Mouse (Mus musculus): ENCODE data around the gene Ankib1.

Gene Ankib1

DNA sequence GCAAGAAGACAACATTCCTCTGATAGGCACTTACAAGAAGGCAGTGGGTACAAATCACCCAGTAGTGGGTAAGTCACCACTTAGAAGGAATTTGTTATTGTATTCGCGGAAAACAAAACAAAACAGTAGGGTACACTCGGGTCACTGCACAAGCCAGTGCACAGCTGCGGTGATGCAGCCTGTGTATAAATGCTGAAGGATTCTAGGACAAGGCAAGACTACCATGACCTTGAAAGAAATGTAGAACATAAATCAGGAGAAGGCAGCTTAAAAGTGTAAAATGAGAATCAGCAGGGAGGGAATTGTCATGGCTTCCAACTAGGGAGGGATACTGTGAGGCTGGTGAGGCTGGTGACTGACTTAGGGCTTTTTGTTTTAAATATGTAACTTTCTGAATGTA is 100.5 kb downstream of the Ankib1 start:
- TF ChIP-seq CTCF (conservative IDR thresholded peaks at IDR 0.05; ENCODE audit: low read length) (no peak), POU5F1 (IDR thresholded peaks at IDR 0.05; ENCODE audit: borderline replicate concordance, low read length) (no peak), NANOG (IDR thresholded peaks at IDR 0.05; ENCODE audit: borderline replicate concordance, low read length) (no peak)
- no peaks in the 10 kb centered on the region for H3K4me1 ChIP-seq (replicated peaks; ENCODE audit: low read depth, low read length)
- H3K4me3 ChIP-seq (replicated peaks; ENCODE audit: low read length) = no peak overlapping the region
- no peaks in the 10 kb centered on the region for H3K27me3 ChIP-seq (ENCODE audit: insufficient read depth, low read length)
- H3K9me3 ChIP-seq (ENCODE audit: low read length) = no peaks in the 10 kb centered on the region
- H3K36me3 ChIP-seq (ENCODE audit: insufficient read depth, low read length) = peaks cover 14% of the 10 kb centered on the region

DNA sequence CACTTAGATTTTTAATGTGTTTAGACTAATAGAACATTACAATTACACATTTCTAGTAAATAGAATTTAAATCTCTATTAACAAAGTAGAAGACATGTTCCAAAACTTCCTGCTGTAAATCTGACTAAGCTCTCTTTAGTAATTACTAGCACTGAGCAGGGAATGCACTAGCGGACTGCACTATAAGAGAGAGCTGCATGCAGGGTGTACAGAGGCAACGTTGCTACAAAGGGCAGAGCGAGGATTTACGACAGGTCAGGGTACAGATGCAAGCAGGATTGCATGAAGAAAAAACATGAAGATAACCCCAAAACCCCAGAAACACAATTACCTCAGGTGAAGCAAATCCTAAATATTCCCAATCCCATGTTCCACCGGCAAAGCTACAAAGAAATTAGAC is 102.7 kb downstream of the Ankib1 start:
- Histone ChIP-seq H3K9me3 (ENCODE audit: low read length) (no peaks in the 10 kb centered on the region), H3K27me3 (ENCODE audit: insufficient read depth, low read length) (no peaks in the 10 kb centered on the region), H3K4me3 (replicated peaks; ENCODE audit: low read length) (no peak overlapping the region), H3K36me3 (ENCODE audit: insufficient read depth, low read length) (peaks cover 14% of the 10 kb centered on the region), H3K4me1 (replicated peaks; ENCODE audit: low read depth, low read length) (no peaks in the 10 kb centered on the region)
- no peak for TF ChIP-seq NANOG (IDR thresholded peaks at IDR 0.05; ENCODE audit: borderline replicate concordance, low read length)
- TF ChIP-seq CTCF (conservative IDR thresholded peaks at IDR 0.05; ENCODE audit: low read length) = no peak
- TF ChIP-seq POU5F1 (IDR thresholded peaks at IDR 0.05; ENCODE audit: borderline replicate concordance, low read length) = no peak

DNA sequence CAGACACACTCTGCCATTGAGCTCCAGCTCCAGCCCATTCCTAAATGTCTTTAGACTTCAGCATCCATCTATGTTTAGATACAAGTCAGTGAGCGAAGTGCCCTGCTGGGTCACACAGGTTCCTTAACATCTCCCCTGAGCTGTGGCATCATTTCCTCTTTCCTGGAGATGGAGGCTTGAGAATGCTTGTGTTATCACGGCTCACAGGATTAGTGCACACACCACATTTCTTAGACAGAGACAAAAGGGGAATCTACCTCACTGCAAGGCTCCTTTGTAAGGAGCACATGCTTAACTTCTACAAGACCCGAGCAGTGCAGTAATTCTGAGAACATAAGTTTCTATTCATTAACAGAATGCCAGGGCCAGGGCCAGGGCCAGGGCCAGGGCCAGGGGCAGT is 106.7 kb downstream of the Ankib1 start:
- no peak overlapping the region for H3K4me3 ChIP-seq (replicated peaks; ENCODE audit: low read length)
- no peaks in the 10 kb centered on the region for H3K4me1 ChIP-seq (replicated peaks; ENCODE audit: low read depth, low read length)
- H3K27me3 ChIP-seq (ENCODE audit: insufficient read depth, low read length) = no peaks in the 10 kb centered on the region
- no peaks in the 10 kb centered on the region for H3K9me3 ChIP-seq (ENCODE audit: low read length)
- TF ChIP-seq POU5F1 (IDR thresholded peaks at IDR 0.05; ENCODE audit: borderline replicate concordance, low read length) (no peak), NANOG (IDR thresholded peaks at IDR 0.05; ENCODE audit: borderline replicate concordance, low read length) (no peak), CTCF (conservative IDR thresholded peaks at IDR 0.05; ENCODE audit: low read length) (no peak)
- peaks cover 39% of the 10 kb centered on the region for H3K36me3 ChIP-seq (ENCODE audit: insufficient read depth, low read length)

DNA sequence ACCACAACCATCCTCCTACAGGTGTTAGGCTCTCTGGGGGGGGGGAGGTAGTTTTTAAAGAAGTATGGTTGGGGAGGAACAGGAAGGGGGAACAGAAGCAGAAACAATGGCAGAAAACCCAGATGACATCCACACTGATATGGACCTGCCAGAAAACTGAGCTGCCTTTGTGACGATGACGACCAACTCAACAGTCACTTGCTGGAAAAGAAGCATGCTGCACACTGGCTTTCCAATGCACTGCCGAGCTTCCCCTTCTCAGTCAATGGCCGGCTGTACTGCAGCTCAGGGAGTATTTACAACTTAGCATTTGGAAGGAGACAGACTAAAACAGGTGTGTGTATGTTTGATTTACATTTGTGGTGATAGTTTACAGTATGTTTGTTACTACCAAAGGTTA is 107.5 kb downstream of the Ankib1 start:
- no peaks in the 10 kb centered on the region for H3K4me1 ChIP-seq (replicated peaks; ENCODE audit: low read depth, low read length)
- H3K36me3 ChIP-seq (ENCODE audit: insufficient read depth, low read length) = peaks cover 37% of the 10 kb centered on the region
- TF ChIP-seq NANOG (IDR thresholded peaks at IDR 0.05; ENCODE audit: borderline replicate concordance, low read length) (no peak), CTCF (conservative IDR thresholded peaks at IDR 0.05; ENCODE audit: low read length) (no peak), POU5F1 (IDR thresholded peaks at IDR 0.05; ENCODE audit: borderline replicate concordance, low read length) (no peak)
- no peaks in the 10 kb centered on the region for H3K27me3 ChIP-seq (ENCODE audit: insufficient read depth, low read length)
- no peaks in the 10 kb centered on the region for H3K9me3 ChIP-seq (ENCODE audit: low read length)
- H3K4me3 ChIP-seq (replicated peaks; ENCODE audit: low read length) = no peak overlapping the region

DNA sequence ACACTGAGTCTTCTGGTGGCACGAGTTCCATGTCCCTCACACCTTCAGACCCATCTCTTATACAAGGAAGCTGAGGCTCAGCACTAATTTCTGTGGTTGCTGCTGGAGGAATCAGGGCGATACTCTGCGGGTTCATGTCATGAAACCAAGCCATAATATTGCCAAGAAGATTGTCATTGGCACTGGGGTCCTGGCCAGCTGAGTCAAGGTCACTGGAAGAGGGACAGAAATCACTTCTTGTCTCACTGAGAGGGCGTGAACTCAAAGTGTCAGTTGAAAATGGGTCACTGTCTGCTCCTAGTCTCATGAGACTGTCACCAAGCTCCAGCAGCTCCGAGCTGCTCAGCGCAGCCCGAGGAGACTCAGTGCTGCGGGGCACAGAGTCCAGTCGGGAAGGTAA is 109.8 kb downstream of the Ankib1 start:
- Histone ChIP-seq H3K27me3 (ENCODE audit: insufficient read depth, low read length) (no peaks in the 10 kb centered on the region), H3K4me3 (replicated peaks; ENCODE audit: low read length) (no peak overlapping the region), H3K4me1 (replicated peaks; ENCODE audit: low read depth, low read length) (no peaks in the 10 kb centered on the region), H3K9me3 (ENCODE audit: low read length) (no peaks in the 10 kb centered on the region), H3K36me3 (ENCODE audit: insufficient read depth, low read length) (peaks cover 47% of the 10 kb centered on the region)
- TF ChIP-seq CTCF (conservative IDR thresholded peaks at IDR 0.05; ENCODE audit: low read length) = no peak
- no peak for TF ChIP-seq NANOG (IDR thresholded peaks at IDR 0.05; ENCODE audit: borderline replicate concordance, low read length)
- no peak for TF ChIP-seq POU5F1 (IDR thresholded peaks at IDR 0.05; ENCODE audit: borderline replicate concordance, low read length)

DNA sequence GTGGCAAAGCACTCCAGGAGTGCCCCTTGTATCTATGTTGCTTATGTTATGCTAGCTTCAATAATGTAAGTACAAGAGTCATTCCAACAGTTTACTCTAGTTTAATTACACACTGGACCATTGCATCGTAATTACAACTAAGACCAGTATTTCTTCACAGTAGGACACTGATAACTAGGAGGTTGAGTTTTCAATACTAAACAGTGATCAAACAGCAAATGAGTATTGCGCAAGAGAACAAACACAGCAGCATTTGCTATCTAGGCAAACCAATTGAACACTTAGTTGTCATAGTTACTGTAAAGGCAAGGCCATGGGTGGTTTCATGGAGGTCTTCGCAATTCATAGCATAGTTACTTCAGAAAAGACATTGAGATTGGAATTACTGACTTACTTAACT is 111.4 kb downstream of the Ankib1 start:
- H3K27me3 ChIP-seq (ENCODE audit: insufficient read depth, low read length) = no peaks in the 10 kb centered on the region
- no peaks in the 10 kb centered on the region for H3K4me1 ChIP-seq (replicated peaks; ENCODE audit: low read depth, low read length)
- H3K4me3 ChIP-seq (replicated peaks; ENCODE audit: low read length) = no peak overlapping the region
- H3K9me3 ChIP-seq (ENCODE audit: low read length) = no peaks in the 10 kb centered on the region
- H3K36me3 ChIP-seq (ENCODE audit: insufficient read depth, low read length) = peaks cover 47% of the 10 kb centered on the region
- no peak for TF ChIP-seq POU5F1 (IDR thresholded peaks at IDR 0.05; ENCODE audit: borderline replicate concordance, low read length)
- no peak for TF ChIP-seq CTCF (conservative IDR thresholded peaks at IDR 0.05; ENCODE audit: low read length)
- no peak for TF ChIP-seq NANOG (IDR thresholded peaks at IDR 0.05; ENCODE audit: borderline replicate concordance, low read length)

DNA sequence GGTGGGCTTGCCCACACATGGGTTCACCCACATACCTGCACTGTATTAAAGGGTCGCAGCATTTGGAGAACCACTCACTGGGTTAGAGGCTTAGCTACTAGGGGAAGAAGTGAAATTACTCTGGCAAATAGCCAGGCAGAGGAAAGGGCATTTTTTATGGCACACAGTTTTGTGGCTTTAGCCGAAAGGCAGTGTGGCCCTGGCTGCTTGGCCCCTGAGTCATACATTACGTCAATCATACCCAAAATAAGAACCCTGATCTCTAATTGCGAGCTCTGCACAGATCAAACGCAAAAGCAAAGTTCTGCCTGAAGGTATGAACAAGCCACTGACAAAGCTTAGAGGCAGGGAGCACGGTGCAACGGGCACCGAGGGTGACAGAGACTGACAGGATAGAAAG is 114.4 kb downstream of the Ankib1 start:
- Histone ChIP-seq H3K9me3 (ENCODE audit: low read length) (no peaks in the 10 kb centered on the region), H3K4me3 (replicated peaks; ENCODE audit: low read length) (no peak overlapping the region), H3K36me3 (ENCODE audit: insufficient read depth, low read length) (peaks cover 30% of the 10 kb centered on the region), H3K4me1 (replicated peaks; ENCODE audit: low read depth, low read length) (no peaks in the 10 kb centered on the region), H3K27me3 (ENCODE audit: insufficient read depth, low read length) (no peaks in the 10 kb centered on the region)
- TF ChIP-seq CTCF (conservative IDR thresholded peaks at IDR 0.05; ENCODE audit: low read length) = no peak
- no peak for TF ChIP-seq NANOG (IDR thresholded peaks at IDR 0.05; ENCODE audit: borderline replicate concordance, low read length)
- no peak for TF ChIP-seq POU5F1 (IDR thresholded peaks at IDR 0.05; ENCODE audit: borderline replicate concordance, low read length)

DNA sequence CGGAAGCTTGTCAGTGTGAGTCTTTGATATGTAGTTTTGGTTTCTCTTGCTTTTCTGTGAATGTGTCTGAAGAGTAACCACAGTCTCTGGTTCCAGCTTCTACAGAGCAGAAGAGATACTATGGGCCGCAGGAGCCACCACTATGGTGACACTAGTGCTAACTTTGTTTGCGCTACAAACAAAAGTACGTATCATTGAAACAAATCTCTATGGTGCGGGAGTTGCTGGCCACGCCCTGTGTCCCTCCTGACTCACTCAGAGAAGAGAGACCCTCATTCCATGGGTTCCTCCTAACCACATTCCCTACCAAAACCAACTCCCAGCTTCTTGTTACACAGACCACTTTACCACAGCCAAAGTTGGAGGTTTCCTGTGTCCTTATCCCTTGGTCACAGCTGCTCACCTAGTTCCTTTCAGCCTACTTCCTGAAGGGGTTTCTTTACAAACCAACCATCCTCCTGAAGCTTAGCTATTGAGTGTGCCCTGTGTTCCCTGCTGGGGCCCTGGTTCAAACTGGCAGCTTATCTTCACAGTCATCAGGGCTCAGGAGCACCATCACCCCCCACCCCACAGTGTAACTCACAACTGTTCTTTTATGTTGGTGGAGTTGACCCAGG is 132.7 kb downstream of the Ankib1 start:
- H3K4me1 ChIP-seq (replicated peaks; ENCODE audit: low read depth, low read length) = no peaks in the 10 kb centered on the region
- no peaks in the 10 kb centered on the region for H3K36me3 ChIP-seq (ENCODE audit: insufficient read depth, low read length)
- no peaks in the 10 kb centered on the region for H3K27me3 ChIP-seq (ENCODE audit: insufficient read depth, low read length)
- peaks cover 9% of the 10 kb centered on the region for H3K9me3 ChIP-seq (ENCODE audit: low read length)
- TF ChIP-seq POU5F1 (IDR thresholded peaks at IDR 0.05; ENCODE audit: borderline replicate concordance, low read length) (no peak), CTCF (conservative IDR thresholded peaks at IDR 0.05; ENCODE audit: low read length) (no peak), NANOG (IDR thresholded peaks at IDR 0.05; ENCODE audit: borderline replicate concordance, low read length) (no peak)
- H3K4me3 ChIP-seq (replicated peaks; ENCODE audit: low read length) = no peak overlapping the region

DNA sequence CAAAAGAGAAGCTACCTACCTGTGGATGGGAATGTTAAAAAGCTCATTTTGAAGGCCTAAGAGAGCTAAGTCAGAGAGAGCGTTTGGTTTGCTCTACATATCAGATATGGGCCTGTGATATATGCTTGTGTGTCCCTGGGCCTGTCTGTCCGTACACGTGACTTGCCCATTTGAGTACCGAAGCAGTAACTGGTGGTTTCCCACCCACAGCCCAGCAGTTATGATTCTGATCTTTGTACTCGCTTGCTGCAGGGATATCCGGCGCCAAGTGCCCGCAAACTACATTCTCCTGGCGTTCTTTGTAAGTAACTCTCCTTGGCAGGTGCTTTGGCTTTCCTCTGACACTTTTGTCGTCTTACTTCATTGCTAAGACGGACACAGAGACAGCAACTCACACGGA is 136.1 kb downstream of the Ankib1 start:
- Histone ChIP-seq H3K36me3 (ENCODE audit: insufficient read depth, low read length) (no peaks in the 10 kb centered on the region), H3K9me3 (ENCODE audit: low read length) (no peaks in the 10 kb centered on the region), H3K27me3 (ENCODE audit: insufficient read depth, low read length) (no peaks in the 10 kb centered on the region), H3K4me1 (replicated peaks; ENCODE audit: low read depth, low read length) (no peaks in the 10 kb centered on the region), H3K4me3 (replicated peaks; ENCODE audit: low read length) (no peak overlapping the region)
- no peak for TF ChIP-seq CTCF (conservative IDR thresholded peaks at IDR 0.05; ENCODE audit: low read length)
- no peak for TF ChIP-seq POU5F1 (IDR thresholded peaks at IDR 0.05; ENCODE audit: borderline replicate concordance, low read length)
- no peak for TF ChIP-seq NANOG (IDR thresholded peaks at IDR 0.05; ENCODE audit: borderline replicate concordance, low read length)

Measured in E14TG2a.4 (cell line).